Mouse (Mus musculus) induced T-regulatory cell, adult 2 months (primary cell): ENCODE measurements at regions not wholly inside any gene's neighbourhood (a gene's known extent, or its start where the extent isn't known, plus 50 kb on each side); places are given as distances from the start of the nearest gene placed in this dataset.

Experiments used
- DNase-seq: peaks from one replicate; pipeline ENCODE4 v3.0.0-alpha.2; 2012; ENCODE audit warnings: low read depth

DNA sequence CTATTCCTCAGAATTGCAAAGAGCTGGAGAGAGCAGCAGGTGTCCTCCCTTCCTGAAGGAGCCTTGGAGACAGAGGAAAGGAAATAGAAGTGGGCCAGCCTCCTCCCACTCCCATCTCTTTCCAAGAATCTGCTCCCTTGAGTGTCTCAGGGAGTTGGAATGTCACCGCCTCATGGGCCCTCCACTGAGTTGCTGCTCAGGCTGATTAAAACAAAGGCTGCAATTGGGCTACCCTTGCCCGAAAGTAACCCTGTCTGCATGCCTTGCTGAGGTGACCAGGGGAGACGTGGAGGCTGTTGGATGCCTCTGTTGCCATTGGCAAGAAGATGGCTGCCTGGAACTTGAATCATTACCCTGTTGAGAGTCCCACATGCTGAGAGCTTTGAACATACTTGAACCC is 59.7 kb upstream of the Abca1 start:
- DNase-seq, result no peak

DNA sequence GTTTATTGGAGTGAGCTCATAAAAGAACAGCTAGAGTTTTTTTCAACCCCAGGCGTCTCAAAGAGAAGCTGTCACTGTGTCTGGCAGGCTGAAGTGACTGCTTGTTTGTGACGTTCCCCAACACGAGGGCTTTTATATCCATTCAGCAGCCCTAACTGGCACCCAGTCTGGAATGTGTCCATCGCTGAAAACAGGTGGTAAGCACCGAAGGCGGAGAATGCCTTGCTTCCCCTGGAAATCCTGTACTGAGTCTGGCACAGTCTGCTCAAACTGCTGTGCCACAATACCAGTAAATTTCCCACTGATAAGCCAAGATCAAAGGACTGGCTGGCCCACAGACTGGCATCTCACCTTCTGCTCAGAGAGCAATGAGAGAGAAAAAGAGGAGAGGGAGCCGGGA is 59.1 kb upstream of the Abca1 start:
- DNase-seq, result no peak

DNA sequence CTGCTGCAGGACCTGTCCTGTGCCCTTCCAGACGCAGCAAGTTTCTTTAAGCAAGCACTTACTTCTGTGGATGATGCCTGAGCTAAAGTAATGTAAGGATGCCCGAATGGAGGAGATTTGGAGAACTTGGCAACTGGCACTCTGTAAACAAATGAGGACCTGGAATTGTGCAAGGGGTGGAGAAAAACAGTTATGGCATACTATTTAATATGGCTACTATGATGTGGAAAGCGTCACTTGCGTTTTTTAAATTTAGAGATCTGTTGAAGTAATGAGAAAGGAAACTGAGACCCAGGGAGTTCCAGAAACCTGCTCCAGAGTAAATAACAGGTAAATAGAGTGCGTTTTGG is 58.6 kb upstream of the Abca1 start:
- DNase-seq, result no peak

DNA sequence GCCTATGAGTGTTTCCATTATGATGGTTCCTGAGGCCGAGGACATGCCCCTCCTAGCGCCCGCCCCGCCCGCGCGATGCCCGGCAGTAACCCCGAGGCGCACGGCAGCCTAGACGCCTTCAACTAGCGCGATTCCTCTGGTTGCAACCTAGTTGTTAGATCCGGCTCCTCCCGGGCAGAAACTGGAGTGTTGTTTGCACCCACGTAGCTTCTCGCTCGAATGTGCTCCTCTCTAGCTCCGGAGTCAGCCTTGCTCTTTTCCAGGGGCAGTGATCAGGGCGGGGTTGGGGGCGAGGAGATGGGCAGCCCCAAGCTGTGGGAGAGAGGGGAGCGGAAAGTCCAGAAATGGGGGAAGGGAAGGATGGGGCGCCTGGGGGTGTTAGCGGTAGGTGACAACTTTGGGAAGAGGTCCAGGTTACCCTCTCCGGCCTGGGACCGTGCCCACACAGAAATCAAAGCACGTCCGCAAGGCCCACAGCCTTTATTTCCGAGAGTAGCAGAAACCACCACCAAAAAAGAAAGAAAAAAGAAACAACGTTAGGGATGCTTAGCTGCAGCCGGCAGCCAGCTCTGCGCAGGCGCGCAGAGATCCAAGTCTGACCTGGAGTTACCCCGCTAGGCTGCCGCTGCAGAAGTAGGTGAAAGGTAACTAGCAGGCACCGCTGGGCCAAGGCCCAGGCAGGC is 58.1 kb upstream of the Abca1 start:
- DNase-seq, result peak; percentile 82

DNA sequence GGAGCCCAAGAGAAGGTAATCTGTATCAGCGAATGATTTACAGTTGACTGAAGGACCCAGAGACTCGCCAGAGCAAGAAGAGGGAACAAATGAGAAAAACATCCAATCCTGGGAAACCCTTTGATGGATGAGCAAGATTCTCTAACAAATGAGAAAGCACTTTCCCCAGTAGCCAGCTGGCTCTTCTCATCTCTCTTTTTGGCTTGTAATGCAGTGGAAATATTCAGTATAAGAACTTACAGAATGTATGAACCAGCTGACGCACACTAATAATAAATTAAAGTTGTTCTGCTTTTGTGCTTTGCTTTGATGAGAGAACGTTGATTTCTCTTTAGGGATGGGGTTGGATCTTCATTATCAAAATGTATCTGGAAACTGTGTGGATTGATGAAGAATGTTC is 52.8 kb upstream of the Abca1 start:
- DNase-seq, result no peak

DNA sequence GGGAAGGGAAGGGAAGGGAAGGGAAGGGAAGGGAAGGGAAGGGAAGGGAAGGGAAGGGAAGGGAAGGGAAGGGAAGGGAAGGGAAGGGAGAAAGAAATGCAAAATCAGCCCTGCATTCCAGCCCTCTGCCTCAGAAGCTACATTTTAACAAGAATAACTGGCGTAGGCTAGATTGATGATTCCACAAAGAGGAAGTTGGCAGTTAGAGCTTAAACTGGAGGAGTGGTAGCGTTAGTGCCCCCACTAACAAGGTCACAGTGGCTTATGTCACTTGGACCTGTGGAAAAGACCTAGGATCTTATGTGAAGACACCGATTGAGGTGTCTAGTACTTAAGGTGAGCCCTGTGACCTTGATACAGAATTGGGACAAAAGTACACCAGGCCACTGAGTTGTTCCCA is 51.0 kb upstream of the Abca1 start:
- no peak for DNase-seq
